Mouse (Mus musculus): ENCODE measurements around the gene Gm5431.
"Not testable (repeated sequence)": the region's sequence is repeated elsewhere in the genome, so short reads cannot be mapped to it uniquely, and the experiment has no call there.

Gm5431 gene

GRCm38 (mm10) chr11:48870781-48871180 is 31.2 kb downstream of the Gm5431 start:
- no peak for DNase-seq

- DNase-seq = no peak
Observed at GRCm38 (mm10) chr11:48869380-48870110, 32.5 kb downstream of the Gm5431 start.

- no peak for DNase-seq
Observed at GRCm38 (mm10) chr11:48866481-48866880, 35.5 kb downstream of the Gm5431 start.

GRCm38 (mm10) chr11:48863808-48864207 is 38.2 kb downstream of the Gm5431 start:
- DNase-seq = no peak

GRCm38 (mm10) chr11:48862784-48863319 is 39.2 kb downstream of the Gm5431 start:
- DNase-seq = no peak

GRCm38 (mm10) chr11:48859014-48859413 is 43.0 kb downstream of the Gm5431 start:
- DNase-seq = peak; percentile 39

GRCm38 (mm10) chr11:48853474-48854180 is 48.4 kb downstream of the Gm5431 start:
- peak; percentile 76 for DNase-seq

- no peak for DNase-seq
Observed at GRCm38 (mm10) chr11:48852624-48853473, 49.2 kb downstream of the Gm5431 start.

- DNase-seq = no peak
Observed at GRCm38 (mm10) chr11:48852190-48852589, 49.8 kb downstream of the Gm5431 start.

GRCm38 (mm10) chr11:48851270-48851995 is 50.6 kb downstream of the Gm5431 start:
- no peak for DNase-seq

- DNase-seq = no peak
Observed at GRCm38 (mm10) chr11:48850240-48850639, 51.8 kb downstream of the Gm5431 start.

- DNase-seq = no peak
Observed at GRCm38 (mm10) chr11:48846881-48847280, 55.1 kb downstream of the Gm5431 start.

GRCm38 (mm10) chr11:48846362-48846761 is 55.7 kb downstream of the Gm5431 start:
- DNase-seq = not testable (repeated sequence)

- DNase-seq = no peak
Observed at GRCm38 (mm10) chr11:48845244-48845815, 56.7 kb downstream of the Gm5431 start.

- DNase-seq = no peak
Observed at GRCm38 (mm10) chr11:48844309-48844708, 57.7 kb downstream of the Gm5431 start.

- no peak for DNase-seq
Observed at GRCm38 (mm10) chr11:48843202-48843601, 58.8 kb downstream of the Gm5431 start.

- no peak for DNase-seq
Observed at GRCm38 (mm10) chr11:48842378-48842792, 59.6 kb downstream of the Gm5431 start.

GRCm38 (mm10) chr11:48841213-48841612 is 60.8 kb downstream of the Gm5431 start:
- DNase-seq = no peak

GRCm38 (mm10) chr11:48840805-48841204 is 61.2 kb downstream of the Gm5431 start:
- no peak for DNase-seq

GRCm38 (mm10) chr11:48838879-48839680 is 62.9 kb downstream of the Gm5431 start:
- no peak for DNase-seq

- no peak for DNase-seq
Observed at GRCm38 (mm10) chr11:48838181-48838797, 63.7 kb downstream of the Gm5431 start.

All from right cerebral cortex, postnatal 14 days (tissue).